Mouse (Mus musculus) bone marrow, adult 2 months (tissue): Measurements from ENCODE around the gene Arhgef28.

Experiments used
- CTCF ChIP-seq: fragments of 200-500 bp; IDR thresholded peaks from 2 replicates; pipeline ENCODE4 v1.5.1; 2011; ENCODE audit warnings: low read length, control low read depth; ENCODE audit not compliant: control insufficient read depth, insufficient read depth
- POLR2A ChIP-seq: fragments of 200-500 bp; IDR thresholded peaks from 2 replicates; pipeline ENCODE4 v1.6.1; 2011; ENCODE audit warnings: low read depth, mild to moderate bottlenecking, control low read depth, low read length, borderline replicate concordance; ENCODE audit not compliant: control insufficient read depth

GRCm38 (mm10) chr13:98132951-98133350 is 73.3 kb downstream of the Arhgef28 start:
- TF ChIP-seq CTCF: no peak
- TF ChIP-seq POLR2A: no peak
